ENCODE assay signal across 8 mouse cellular contexts in genomic region chr19:29100874-29101542, GRCm38 (mm10). TPM values are rescaled to one million over a fixed set of nuclear protein-coding genes. Genes with fewer than 3 reads are reported as not detected.
DNase-seq lines count a peak whose midpoint lies in the region; ATAC-seq and TF ChIP-seq lines count a peak whose summit lies in the region.

TSS of gene Rcl1 (plus strand) at chr19:29101375.

- H3K4me3 ChIP-seq in hindbrain, embryonic 14.5 days (replicated peaks; ENCODE audit: low read length), result peak within 1 kb of the TSS; percentile 90

- peaks cover 5% of the 10 kb centered on the region for H3K4me1 ChIP-seq in hindbrain, embryonic 14.5 days (replicated peaks; ENCODE audit: control insufficient read depth, insufficient read depth, low read length)

- CTCF ChIA-PET in Patski (lab: Charles Lee), result interaction anchor here (0.5 kb wide), 1 partner anchor 172 kb away, joined by 3 read pairs; no protein-coding TSS in a partner anchor

- POLR2A ChIA-PET in Patski (lab: Charles Lee), result interaction anchor here (0.7 to 1.1 kb wide), 3 partner anchors 21 to 37 kb away, joined by 3 to 4 read pairs (median 3); no protein-coding TSS in a partner anchor

- TF ChIP-seq CTCF in Patski (IDR thresholded peaks at IDR 0.05), result no peak

- ATAC-seq in Patski, result peak; percentile 100
- peak; percentile 100 for ATAC-seq in hindbrain, embryonic 14.5 days (ENCODE audit: low FRiP score)

- peak within 1 kb of the TSS; percentile 75 for H3K9ac ChIP-seq in hindbrain, embryonic 14.5 days

- H3K36me3 ChIP-seq in hindbrain, embryonic 14.5 days (replicated peaks; ENCODE audit: control insufficient read depth, insufficient read depth), result no peaks in the 10 kb centered on the region

- peak within 1 kb of the TSS; percentile 64 for H3K4me2 ChIP-seq in hindbrain, embryonic 14.5 days (replicated peaks)

- H3K27me3 ChIP-seq in Patski, result peaks cover 3% of the 10 kb centered on the region
- H3K27me3 ChIP-seq in hindbrain, embryonic 14.5 days (ENCODE audit: control insufficient read depth, insufficient read depth, low read length), result no peaks in the 10 kb centered on the region

- no peaks in the 10 kb centered on the region for H3K9me3 ChIP-seq in hindbrain, embryonic 14.5 days (ENCODE audit: control insufficient read depth, low read length)

- in situ Hi-C loops in Patski (cut with MboI; ENCODE audit: low pct_unique_long_range_greater_than_20kb), result no loop called here

- WGBS in hindbrain, embryonic 14.5 days, result under 1% methylated on average over 58 of the region's 58 CpGs

- H3K27ac ChIP-seq in hindbrain, embryonic 14.5 days, result peak within 1 kb of the TSS; percentile 33

- peak; percentile 68 for DNase-seq in Patski (ENCODE audit: low read depth, low spot score)
- peak; percentile 93 to 95 for DNase-seq in cerebellum, postnatal 14 days
- peak; percentile 82 to 88 for DNase-seq in frontal cortex, postnatal 25 days (ENCODE audit: low spot score in 2 of 2)
- DNase-seq in hindbrain, embryonic 14.5 days (ENCODE audit: low spot score), result peak; percentile 96
- DNase-seq in layer of hippocampus, postnatal 36 days, result peak; percentile 94 to 95
- DNase-seq in lung, postnatal 36 days, result peak; percentile 97
- peak; percentile 99 for DNase-seq in retina, postnatal 1 day
- DNase-seq in urinary bladder, adult 18-20 months (ENCODE audit: low spot score in 2 of 2), result peak; percentile 84 to 93

RNA-seq across cellular contexts. Expression of gene Rcl1, which starts in this region (rescaled TPM):
- 21.7 TPM for polyA plus RNA-seq in Patski (2021)
- polyA plus RNA-seq in hindbrain, embryonic 14.5 days (2014; fragmentation: Nextera tagmentation; extraction: Ambion mirVana), result 30.8 and 34.8 TPM in 2 replicates
- total RNA-seq in layer of hippocampus, postnatal 36 days (2021), result 10 to 100 TPM; 18.1 to 18.7 TPM

Comparison
In these comparisons a context has a peak if more than half of its experiments do, and no peak if none do; other contexts are left out.
1. Peak in every context shown above with its lines: DNase-seq, ATAC-seq, H3K4me3 ChIP-seq and H3K27ac ChIP-seq.